Mouse (Mus musculus) spleen, postnatal 36 days (tissue): ENCODE data around the gene Csf1.

Experiments used
- DNase-seq, 2 experiments: peaks; one replicate each; pipeline ENCODE4 v3.0.0; 2022; ENCODE audit warnings: low spot score in 2 of 2, mixed read lengths in 1 of 2

Gene Csf1

GRCm38 (mm10) chr3:107781304-107781703 lies 21.0 kb upstream of the Csf1 start:
- DNase-seq: no peak

GRCm38 (mm10) chr3:107778016-107778415 lies 17.7 kb upstream of the Csf1 start:
- no peak for DNase-seq

- DNase-seq: no peak
Observed at GRCm38 (mm10) chr3:107776295-107776694, 16.0 kb upstream of the Csf1 start.

- DNase-seq: no peak
Observed at GRCm38 (mm10) chr3:107775736-107776135, 15.5 kb upstream of the Csf1 start.

GRCm38 (mm10) chr3:107775056-107775455 lies 14.8 kb upstream of the Csf1 start:
- DNase-seq: no peak

- no peak for DNase-seq
Observed at GRCm38 (mm10) chr3:107772860-107773259, 12.6 kb upstream of the Csf1 start.

- no peak for DNase-seq
Observed at GRCm38 (mm10) chr3:107769692-107770091, 9.4 kb upstream of the Csf1 start.

GRCm38 (mm10) chr3:107768104-107768989 lies 8.1 kb upstream of the Csf1 start:
- no peak for DNase-seq

GRCm38 (mm10) chr3:107766804-107767203 lies 6.5 kb upstream of the Csf1 start:
- no peak for DNase-seq

GRCm38 (mm10) chr3:107765979-107766378 lies 5.7 kb upstream of the Csf1 start:
- DNase-seq: no peak

GRCm38 (mm10) chr3:107763552-107763951 lies 3.3 kb upstream of the Csf1 start:
- no peak for DNase-seq

- no peak for DNase-seq
Observed at GRCm38 (mm10) chr3:107761446-107761845, 1.2 kb upstream of the Csf1 start.

- DNase-seq: no peak
Observed at GRCm38 (mm10) chr3:107760771-107761170, 502 bp upstream of the Csf1 start.

- no peak for DNase-seq
Observed at GRCm38 (mm10) chr3:107758638-107759037, 1.6 kb downstream of the Csf1 start.

GRCm38 (mm10) chr3:107758176-107758575 lies 2.1 kb downstream of the Csf1 start:
- DNase-seq: no peak

GRCm38 (mm10) chr3:107757365-107758129 lies 2.7 kb downstream of the Csf1 start:
- no peak for DNase-seq

- DNase-seq: no peak
Observed at GRCm38 (mm10) chr3:107756481-107756866, 3.8 kb downstream of the Csf1 start.

- DNase-seq: no peak
Observed at GRCm38 (mm10) chr3:107755702-107756480, 4.4 kb downstream of the Csf1 start.

- peak; percentile 37 for DNase-seq
Observed at GRCm38 (mm10) chr3:107754632-107755031, 5.6 kb downstream of the Csf1 start.

- DNase-seq: no peak
Observed at GRCm38 (mm10) chr3:107751607-107752006, 8.7 kb downstream of the Csf1 start.

- no peak for DNase-seq
Observed at GRCm38 (mm10) chr3:107750775-107751540, 9.3 kb downstream of the Csf1 start.
